Mouse (Mus musculus) cerebellum, adult 11-12 months (tissue): ENCODE measurements around the gene Gpx4.

ENCODE experiments used
- DNase-seq: peaks from one replicate; pipeline ENCODE4 v3.0.0; 2022

Gene Gpx4

GRCm38 (mm10) chr10:80047041-80047565 lies at the start of gene Gpx4:
Gene Gpx4, plus strand, starts transcription at chr10:80047166.
- DNase-seq, result no peak

- DNase-seq, result peak; percentile 81
Measured at GRCm38 (mm10) chr10:79997819-79998218, 49.1 kb upstream of the Gpx4 start.

- DNase-seq, result no peak
Measured at GRCm38 (mm10) chr10:80001945-80002344, 45.0 kb upstream of the Gpx4 start.

- DNase-seq, result no peak
Measured at GRCm38 (mm10) chr10:80002829-80003228, 44.1 kb upstream of the Gpx4 start.

GRCm38 (mm10) chr10:80003374-80004232 lies 43.4 kb upstream of the Gpx4 start:
- DNase-seq, result no peak

GRCm38 (mm10) chr10:80004233-80004705 lies 42.7 kb upstream of the Gpx4 start:
- no peak for DNase-seq

- DNase-seq, result no peak
Measured at GRCm38 (mm10) chr10:80011740-80012139, 35.2 kb upstream of the Gpx4 start.

- no peak for DNase-seq
Measured at GRCm38 (mm10) chr10:80013609-80014008, 33.4 kb upstream of the Gpx4 start.

- DNase-seq, result no peak
Measured at GRCm38 (mm10) chr10:80014484-80015290, 32.3 kb upstream of the Gpx4 start.

- DNase-seq, result no peak
Measured at GRCm38 (mm10) chr10:80015583-80015982, 31.4 kb upstream of the Gpx4 start.

- no peak for DNase-seq
Measured at GRCm38 (mm10) chr10:80016511-80016910, 30.5 kb upstream of the Gpx4 start, which contains the start of gene Arhgap45. Gene Arhgap45, plus strand, starts transcription at chr10:80016653.

- DNase-seq, result no peak
Measured at GRCm38 (mm10) chr10:80016931-80017330, 30.0 kb upstream of the Gpx4 start.

- no peak for DNase-seq
Measured at GRCm38 (mm10) chr10:80017361-80017760, 29.6 kb upstream of the Gpx4 start.

GRCm38 (mm10) chr10:80017771-80018170 lies 29.2 kb upstream of the Gpx4 start:
- no peak for DNase-seq

- DNase-seq, result no peak
Measured at GRCm38 (mm10) chr10:80018739-80019297, 28.1 kb upstream of the Gpx4 start.

- DNase-seq, result no peak
Measured at GRCm38 (mm10) chr10:80019471-80020131, 27.4 kb upstream of the Gpx4 start.

- DNase-seq, result no peak
Measured at GRCm38 (mm10) chr10:80020191-80020590, 26.8 kb upstream of the Gpx4 start.

GRCm38 (mm10) chr10:80020603-80021319 lies 26.2 kb upstream of the Gpx4 start:
- no peak for DNase-seq

GRCm38 (mm10) chr10:80021320-80021641 lies 25.7 kb upstream of the Gpx4 start:
- no peak for DNase-seq

GRCm38 (mm10) chr10:80022164-80022563 lies 24.8 kb upstream of the Gpx4 start:
- DNase-seq, result no peak

- DNase-seq, result no peak
Measured at GRCm38 (mm10) chr10:80022806-80023205, 24.2 kb upstream of the Gpx4 start.

GRCm38 (mm10) chr10:80023758-80024157 lies 23.2 kb upstream of the Gpx4 start:
- DNase-seq, result no peak
